Mouse (Mus musculus): ENCODE data around the gene Rap1a. TPM values are rescaled to one million over a fixed set of nuclear protein-coding genes. Genes with fewer than 3 reads are reported as not detected.

Gene Rap1a
- polyA plus RNA-seq, 1 experiment from 2014 or later: 74.1 TPM

- H3K4me3 ChIP-seq (ENCODE audit: low read depth, low read length): no peak overlapping the region
- H3K9ac ChIP-seq (ENCODE audit: low read depth, low read length): no peak overlapping the region
- no peak overlapping the region for H3K4me2 ChIP-seq (ENCODE audit: low read length)
- 0 out of 2 replicates have a peak, but pooled peaks have one; percentile 22 for ATAC-seq
- no peaks in the 10 kb centered on the region for H3K4me1 ChIP-seq (ENCODE audit: control insufficient read depth, insufficient read depth, low read length)
- H3K9me3 ChIP-seq (replicated peaks; ENCODE audit: control insufficient read depth, low read length, poor library complexity, severe bottlenecking): no peaks in the 10 kb centered on the region
- no peaks in the 10 kb centered on the region for H3K36me3 ChIP-seq (ENCODE audit: control insufficient read depth, insufficient read depth, low read length)
- H3K27me3 ChIP-seq (ENCODE audit: control insufficient read depth, insufficient read depth, low read depth, low read length): no peaks in the 10 kb centered on the region
- H3K27ac ChIP-seq (ENCODE audit: low read length): no peak overlapping the region
- WGBS: 78% methylated on average over 14 of the region's 14 CpGs
Measured at GRCm38 (mm10) chr3:105808179-105809037, 7.3 kb upstream of the Rap1a start.

- no peak overlapping the region for H3K9ac ChIP-seq (ENCODE audit: low read depth, low read length)
- no peaks in the 10 kb centered on the region for H3K9me3 ChIP-seq (replicated peaks; ENCODE audit: control insufficient read depth, low read length, poor library complexity, severe bottlenecking)
- no peak overlapping the region for H3K27ac ChIP-seq (ENCODE audit: low read length)
- H3K27me3 ChIP-seq (ENCODE audit: control insufficient read depth, insufficient read depth, low read depth, low read length): no peaks in the 10 kb centered on the region
- H3K4me1 ChIP-seq (ENCODE audit: control insufficient read depth, insufficient read depth, low read length): no peaks in the 10 kb centered on the region
- H3K4me3 ChIP-seq (ENCODE audit: low read depth, low read length): no peak overlapping the region
- WGBS: 89% methylated on average over 1 of the region's 1 CpGs
- ATAC-seq: no peak
- H3K36me3 ChIP-seq (ENCODE audit: control insufficient read depth, insufficient read depth, low read length): no peaks in the 10 kb centered on the region
- H3K4me2 ChIP-seq (ENCODE audit: low read length): no peak overlapping the region
Measured at GRCm38 (mm10) chr3:105807672-105808071, 6.5 kb upstream of the Rap1a start.

GRCm38 (mm10) chr3:105806519-105807249 lies 5.5 kb upstream of the Rap1a start:
- H3K4me1 ChIP-seq (ENCODE audit: control insufficient read depth, insufficient read depth, low read length): no peaks in the 10 kb centered on the region
- no peak overlapping the region for H3K9ac ChIP-seq (ENCODE audit: low read depth, low read length)
- no peak overlapping the region for H3K4me3 ChIP-seq (ENCODE audit: low read depth, low read length)
- no peaks in the 10 kb centered on the region for H3K9me3 ChIP-seq (replicated peaks; ENCODE audit: control insufficient read depth, low read length, poor library complexity, severe bottlenecking)
- H3K27ac ChIP-seq (ENCODE audit: low read length): no peak overlapping the region
- H3K36me3 ChIP-seq (ENCODE audit: control insufficient read depth, insufficient read depth, low read length): no peaks in the 10 kb centered on the region
- no peak; the same call in 1 of the 2 replicates for ATAC-seq
- H3K4me2 ChIP-seq (ENCODE audit: low read length): no peak overlapping the region
- 54% methylated on average over 11 of the region's 11 CpGs for WGBS
- no peaks in the 10 kb centered on the region for H3K27me3 ChIP-seq (ENCODE audit: control insufficient read depth, insufficient read depth, low read depth, low read length)

GRCm38 (mm10) chr3:105803600-105803999 lies 2.5 kb upstream of the Rap1a start:
- Histone ChIP-seq H3K4me2 (ENCODE audit: low read length) (no peak overlapping the region), H3K36me3 (ENCODE audit: control insufficient read depth, insufficient read depth, low read length) (no peaks in the 10 kb centered on the region), H3K27me3 (ENCODE audit: control insufficient read depth, insufficient read depth, low read depth, low read length) (no peaks in the 10 kb centered on the region), H3K4me3 (ENCODE audit: low read depth, low read length) (no peak overlapping the region), H3K4me1 (ENCODE audit: control insufficient read depth, insufficient read depth, low read length) (peaks cover 16% of the 10 kb centered on the region), H3K27ac (ENCODE audit: low read length) (no peak overlapping the region), H3K9me3 (replicated peaks; ENCODE audit: control insufficient read depth, low read length, poor library complexity, severe bottlenecking) (no peaks in the 10 kb centered on the region), H3K9ac (ENCODE audit: low read depth, low read length) (no peak overlapping the region)
- ATAC-seq: no peak
- WGBS: 86% methylated on average over 11 of the region's 11 CpGs

GRCm38 (mm10) chr3:105800675-105801190 lies 403 bp downstream of the Rap1a start:
- no peaks in the 10 kb centered on the region for H3K27me3 ChIP-seq (ENCODE audit: control insufficient read depth, insufficient read depth, low read depth, low read length)
- H3K9me3 ChIP-seq (replicated peaks; ENCODE audit: control insufficient read depth, low read length, poor library complexity, severe bottlenecking): no peaks in the 10 kb centered on the region
- peaks cover 23% of the 10 kb centered on the region for H3K4me1 ChIP-seq (ENCODE audit: control insufficient read depth, insufficient read depth, low read length)
- peak overlapping the region; percentile 86 for H3K27ac ChIP-seq (ENCODE audit: low read length)
- under 1% methylated on average over 52 of the region's 59 CpGs for WGBS
- no peaks in the 10 kb centered on the region for H3K36me3 ChIP-seq (ENCODE audit: control insufficient read depth, insufficient read depth, low read length)
- H3K4me3 ChIP-seq (ENCODE audit: low read depth, low read length): peak overlapping the region; percentile 79
- peak overlapping the region; percentile 86 for H3K9ac ChIP-seq (ENCODE audit: low read depth, low read length)
- H3K4me2 ChIP-seq (ENCODE audit: low read length): peak overlapping the region; percentile 79
- ATAC-seq: peak; percentile 80

GRCm38 (mm10) chr3:105800156-105800674 lies 921 bp downstream of the Rap1a start:
- Histone ChIP-seq H3K4me2 (ENCODE audit: low read length) (peak overlapping the region; percentile 79), H3K27me3 (ENCODE audit: control insufficient read depth, insufficient read depth, low read depth, low read length) (no peaks in the 10 kb centered on the region), H3K4me1 (ENCODE audit: control insufficient read depth, insufficient read depth, low read length) (peaks cover 23% of the 10 kb centered on the region), H3K4me3 (ENCODE audit: low read depth, low read length) (peak overlapping the region; percentile 79), H3K27ac (ENCODE audit: low read length) (peak overlapping the region; percentile 86), H3K36me3 (ENCODE audit: control insufficient read depth, insufficient read depth, low read length) (no peaks in the 10 kb centered on the region), H3K9me3 (replicated peaks; ENCODE audit: control insufficient read depth, low read length, poor library complexity, severe bottlenecking) (no peaks in the 10 kb centered on the region), H3K9ac (ENCODE audit: low read depth, low read length) (peak overlapping the region; percentile 86)
- ATAC-seq: no peak
- 0% methylated on average over 12 of the region's 12 CpGs for WGBS

- no peak overlapping the region for H3K9ac ChIP-seq (ENCODE audit: low read depth, low read length)
- no peaks in the 10 kb centered on the region for H3K36me3 ChIP-seq (ENCODE audit: control insufficient read depth, insufficient read depth, low read length)
- no peak overlapping the region for H3K4me3 ChIP-seq (ENCODE audit: low read depth, low read length)
- no peaks in the 10 kb centered on the region for H3K27me3 ChIP-seq (ENCODE audit: control insufficient read depth, insufficient read depth, low read depth, low read length)
- no peak for ATAC-seq
- H3K4me1 ChIP-seq (ENCODE audit: control insufficient read depth, insufficient read depth, low read length): peaks cover 23% of the 10 kb centered on the region
- no peak overlapping the region for H3K27ac ChIP-seq (ENCODE audit: low read length)
- H3K4me2 ChIP-seq (ENCODE audit: low read length): peak overlapping the region; percentile 79; the same call in 1 of the 2 replicates
- no peaks in the 10 kb centered on the region for H3K9me3 ChIP-seq (replicated peaks; ENCODE audit: control insufficient read depth, low read length, poor library complexity, severe bottlenecking)
- WGBS: 71% methylated on average over 4 of the region's 4 CpGs
Measured at GRCm38 (mm10) chr3:105799375-105799774, 1.8 kb downstream of the Rap1a start.

GRCm38 (mm10) chr3:105798770-105799169 lies 2.4 kb downstream of the Rap1a start:
- Histone ChIP-seq H3K27me3 (ENCODE audit: control insufficient read depth, insufficient read depth, low read depth, low read length) (no peaks in the 10 kb centered on the region), H3K4me3 (ENCODE audit: low read depth, low read length) (no peak overlapping the region), H3K36me3 (ENCODE audit: control insufficient read depth, insufficient read depth, low read length) (no peaks in the 10 kb centered on the region), H3K4me2 (ENCODE audit: low read length) (no peak overlapping the region), H3K4me1 (ENCODE audit: control insufficient read depth, insufficient read depth, low read length) (peaks cover 23% of the 10 kb centered on the region), H3K9ac (ENCODE audit: low read depth, low read length) (no peak overlapping the region), H3K27ac (ENCODE audit: low read length) (no peak overlapping the region), H3K9me3 (replicated peaks; ENCODE audit: control insufficient read depth, low read length, poor library complexity, severe bottlenecking) (no peaks in the 10 kb centered on the region)
- WGBS: 87% methylated on average over 2 of the region's 2 CpGs
- no peak for ATAC-seq
